Mouse (Mus musculus) ES-E14 (cell line): ENCODE results near the gene Trappc5.

ENCODE experiments used
- HCFC1 ChIP-seq: IDR thresholded peaks from 2 replicates; pipeline ENCODE4 v1.6.1; 2012; ENCODE audit warnings: low read length, inconsistent platforms, borderline replicate concordance; ENCODE audit not compliant: insufficient read depth
- ZC3H11A ChIP-seq: IDR thresholded peaks from 2 replicates; pipeline ENCODE4 v1.6.1; 2012; ENCODE audit warnings: low read depth, mild to moderate bottlenecking, inconsistent platforms, low read length, borderline replicate concordance
- ZNF384 ChIP-seq: IDR thresholded peaks from 2 replicates; pipeline ENCODE4 v1.6.1; 2012; ENCODE audit warnings: low read depth, low read length, inconsistent platforms

DNA sequence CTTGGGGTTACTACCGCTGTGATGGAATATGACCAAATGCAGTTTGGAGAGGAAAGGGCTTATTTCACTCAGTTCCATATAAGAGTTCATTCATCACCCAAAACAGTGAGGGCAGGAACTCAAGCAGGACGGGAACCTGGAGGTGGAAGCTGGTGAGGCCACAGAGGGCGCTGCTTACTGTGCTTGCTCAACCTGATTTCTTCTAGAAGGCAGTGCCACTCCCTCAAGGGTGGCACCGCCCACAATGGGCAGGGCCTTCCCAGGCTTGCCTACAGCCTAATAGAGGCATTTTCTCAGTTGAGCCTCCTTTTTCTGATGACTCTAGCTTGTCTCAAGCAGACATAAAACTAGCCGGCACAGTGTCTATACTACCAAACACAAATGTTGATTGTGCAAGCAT is 30.3 kb upstream of the Trappc5 start:
- TF ChIP-seq HCFC1 (no peak), ZNF384 (no peak), ZC3H11A (no peak)
